Mouse (Mus musculus) adrenal gland, postnatal 14 days (tissue): ENCODE results near the gene Tbl1x. TPM values are rescaled to one million over a fixed set of nuclear protein-coding genes. Genes with fewer than 3 reads are reported as not detected.
A peak's percentile ranks its signal among the peaks of the same experiment; 100 is the strongest.
"Not testable (repeated sequence)": the region's sequence is repeated elsewhere in the genome, so short reads cannot be mapped to it uniquely, and the experiment has no call there.

Source experiments
- DNase-seq: peaks from one replicate; pipeline ENCODE4 v3.0.0; 2021; ENCODE audit warnings: mixed read lengths
- long read RNA-seq, 2 experiments: library from polyadenylated mRNA; stranded (forward); transcript quantifications; one replicate each; pipeline ENCODE4 v2.0.0; 2021
- total RNA-seq: library from RNA; stranded (reverse); gene quantifications from 2 replicates; pipeline ENCODE4 v1.2.3, GENCODE M21; 2021

Gene Tbl1x
- 64.3 and 65.5 TPM in 2 replicates for total RNA-seq
- long read RNA-seq, experiment 1, full-length matches to known transcripts: 13 of 29 reads
- long read RNA-seq, experiment 1, partial matches to known transcripts: 5 of 29 reads
- long read RNA-seq, experiment 1, other reads (novel, unspliced or antisense): 11 of 29 reads
- long read RNA-seq, experiment 2, full-length matches to known transcripts: 4 of 13 reads
- long read RNA-seq, experiment 2, partial matches to known transcripts: 4 of 13 reads
- long read RNA-seq, experiment 2, other reads (novel, unspliced or antisense): 5 of 13 reads

GRCm38 (mm10) chrX:77510371-77511300, at the start of gene Tbl1x:
Gene Tbl1x (plus strand): TSS chrX:77511013.
- peak; percentile 82 for DNase-seq

DNA sequence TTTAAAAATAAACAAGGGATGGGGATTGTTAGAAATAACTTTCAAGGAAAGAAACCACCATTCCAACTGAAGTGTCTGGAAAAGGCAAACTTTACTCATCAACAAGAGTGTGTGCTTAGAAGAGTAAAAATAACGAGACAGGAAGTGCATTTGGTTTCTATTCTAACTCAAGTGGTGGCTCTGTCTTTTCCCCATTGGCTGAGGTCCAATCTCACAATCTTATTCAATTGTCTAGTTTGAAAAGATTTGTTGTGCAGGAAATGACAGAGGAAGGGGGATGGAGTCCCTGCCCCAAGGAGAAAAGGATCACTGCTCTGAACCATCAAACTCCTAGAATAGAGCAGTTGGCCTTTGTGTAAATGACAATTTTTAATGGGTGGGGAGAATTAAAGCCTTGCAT, 41.6 kb upstream of the Tbl1x start:
- no peak for DNase-seq

DNA sequence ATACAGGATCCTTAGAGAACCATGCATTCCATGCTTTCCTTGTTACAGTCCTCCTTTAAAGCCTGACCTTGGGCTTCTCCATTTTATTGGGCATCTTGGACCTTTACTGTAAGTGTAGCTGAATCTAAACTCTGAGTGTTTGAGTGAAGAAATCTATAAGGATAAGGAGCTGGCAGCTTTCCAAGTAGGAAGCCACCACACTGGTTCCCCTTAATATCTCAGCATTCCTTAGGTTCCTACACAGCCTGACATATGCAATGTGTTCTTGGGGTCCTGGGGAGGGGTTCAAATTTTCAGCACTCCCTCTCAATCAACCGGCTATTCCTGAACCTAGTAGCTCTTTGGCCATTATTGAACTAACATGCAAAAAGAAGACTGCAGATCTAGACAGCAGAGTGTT, 38.0 kb upstream of the Tbl1x start:
- DNase-seq: no peak

GRCm38 (mm10) chrX:77473511-77473910, 37.3 kb upstream of the Tbl1x start:
- no peak for DNase-seq

DNA sequence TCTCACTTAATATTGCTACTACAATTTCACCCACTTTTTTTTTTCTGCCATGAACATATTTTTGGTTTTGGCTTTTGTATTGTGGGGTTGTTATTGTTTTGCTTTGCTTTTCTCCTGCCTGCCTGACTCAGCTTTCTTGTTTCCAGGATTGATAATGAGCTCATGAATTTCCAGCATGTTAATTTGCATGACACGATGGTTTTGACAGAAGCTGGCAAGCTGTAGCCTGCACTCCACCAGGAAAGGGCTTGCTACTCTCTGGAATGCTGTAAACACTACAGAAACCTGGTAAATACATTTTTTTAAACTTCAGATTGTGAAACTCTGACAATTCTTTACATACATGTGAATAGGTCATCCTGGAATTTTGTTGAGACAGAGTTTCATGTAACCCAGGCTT, 36.3 kb upstream of the Tbl1x start:
- no peak for DNase-seq

- no peak for DNase-seq
Measured at GRCm38 (mm10) chrX:77477526-77477925, 33.3 kb upstream of the Tbl1x start.

DNA sequence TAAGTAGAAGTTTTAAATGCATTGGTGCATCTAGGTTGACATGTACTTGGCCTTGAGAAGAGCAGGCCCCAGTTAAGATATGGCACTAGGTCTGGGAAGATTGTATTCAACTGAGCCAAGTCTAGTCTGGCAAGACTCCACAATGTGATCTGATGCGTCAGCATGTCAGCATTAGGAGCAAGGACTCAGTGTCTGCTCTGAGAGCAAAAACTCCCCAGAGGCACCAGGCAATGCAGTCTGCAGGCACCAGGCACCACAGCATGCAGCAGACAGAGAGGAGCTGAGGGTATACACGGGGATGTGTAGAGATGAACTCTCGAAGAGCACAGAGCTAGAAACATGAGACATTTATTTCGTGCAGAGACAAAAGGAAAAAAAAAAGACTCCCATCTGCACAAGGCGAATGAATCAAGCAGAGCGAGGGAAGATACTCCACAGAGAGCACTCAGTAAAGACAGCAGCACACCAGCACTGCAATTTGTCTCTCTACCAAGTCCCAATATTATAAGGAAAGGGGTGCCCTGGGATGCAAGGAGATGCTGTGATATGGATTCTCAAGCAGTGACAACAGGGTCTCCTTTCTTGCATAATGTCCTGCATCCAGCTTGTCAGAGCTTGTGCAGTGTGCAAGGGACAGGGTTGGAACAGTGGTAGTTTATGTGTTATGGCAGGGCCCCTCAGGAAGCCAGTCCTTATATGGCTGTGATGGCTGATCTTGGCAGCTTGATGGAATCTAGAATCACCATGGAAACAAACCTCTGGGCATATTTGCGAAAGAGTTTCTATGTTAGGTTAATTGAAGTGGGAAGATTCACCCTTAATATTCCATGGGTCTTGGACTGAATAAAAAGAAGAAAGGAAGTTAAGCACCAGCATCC, 22.7 kb upstream of the Tbl1x start:
- DNase-seq: peak; percentile 68

DNA sequence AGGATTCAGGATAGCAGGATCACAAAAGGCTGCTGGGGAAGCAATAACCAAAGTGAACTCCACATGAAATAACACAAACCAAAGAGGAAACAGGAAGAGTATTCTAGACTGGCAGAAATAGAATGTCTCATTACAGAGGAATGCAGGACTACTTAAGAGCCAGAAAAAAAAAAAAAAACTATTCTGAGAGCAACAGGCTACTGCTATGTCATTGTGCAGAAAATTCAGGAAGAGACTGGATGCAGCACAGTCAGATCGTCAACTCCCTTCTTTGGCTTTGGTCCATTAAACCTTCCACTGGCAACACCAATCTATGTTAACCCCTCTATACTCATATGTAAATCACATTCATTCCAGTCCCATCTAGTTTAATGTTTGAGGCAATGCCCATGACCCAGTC, 20.7 kb upstream of the Tbl1x start:
- DNase-seq: no peak

DNA sequence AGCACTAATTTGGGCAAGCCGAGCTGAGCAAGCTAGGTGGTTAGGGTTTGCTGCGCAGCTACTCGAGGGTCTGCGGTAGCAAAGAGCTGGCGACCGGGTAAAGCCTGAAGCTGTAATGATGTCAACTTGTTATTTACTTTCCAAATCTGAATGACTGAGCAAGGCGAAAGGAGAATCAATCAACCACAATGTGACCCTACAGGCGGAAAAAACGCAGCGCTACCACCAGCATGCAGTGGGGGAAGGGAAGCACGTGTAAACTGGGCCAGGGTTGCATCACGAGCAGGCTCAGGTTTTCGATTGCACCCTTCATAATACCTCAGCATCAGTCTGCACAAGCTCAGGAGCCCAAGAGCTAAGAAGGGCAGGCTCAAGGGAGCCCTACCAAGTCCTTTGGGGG, 1.7 kb upstream of the Tbl1x start:
- DNase-seq: peak; percentile 90

DNA sequence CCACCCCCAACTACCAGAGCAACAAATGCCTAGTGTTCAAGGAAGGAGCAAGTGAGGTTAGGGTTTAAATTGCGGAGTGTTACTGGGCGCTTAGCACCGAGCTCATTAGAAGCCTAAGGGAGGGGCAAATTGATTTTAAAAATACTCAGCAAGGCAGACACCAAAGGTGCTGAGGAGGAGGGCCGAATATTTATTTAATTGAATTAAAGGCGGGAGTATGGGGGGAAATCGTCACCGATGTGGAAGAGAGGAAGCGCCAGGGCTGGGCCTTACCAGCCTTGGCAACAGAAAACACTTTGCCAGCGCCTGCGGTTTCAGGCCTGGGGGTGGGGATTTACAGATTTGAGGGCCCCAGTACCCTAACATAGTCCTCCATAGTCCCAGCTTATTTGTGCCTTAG, 1.0 kb upstream of the Tbl1x start:
- DNase-seq: peak; percentile 30

DNA sequence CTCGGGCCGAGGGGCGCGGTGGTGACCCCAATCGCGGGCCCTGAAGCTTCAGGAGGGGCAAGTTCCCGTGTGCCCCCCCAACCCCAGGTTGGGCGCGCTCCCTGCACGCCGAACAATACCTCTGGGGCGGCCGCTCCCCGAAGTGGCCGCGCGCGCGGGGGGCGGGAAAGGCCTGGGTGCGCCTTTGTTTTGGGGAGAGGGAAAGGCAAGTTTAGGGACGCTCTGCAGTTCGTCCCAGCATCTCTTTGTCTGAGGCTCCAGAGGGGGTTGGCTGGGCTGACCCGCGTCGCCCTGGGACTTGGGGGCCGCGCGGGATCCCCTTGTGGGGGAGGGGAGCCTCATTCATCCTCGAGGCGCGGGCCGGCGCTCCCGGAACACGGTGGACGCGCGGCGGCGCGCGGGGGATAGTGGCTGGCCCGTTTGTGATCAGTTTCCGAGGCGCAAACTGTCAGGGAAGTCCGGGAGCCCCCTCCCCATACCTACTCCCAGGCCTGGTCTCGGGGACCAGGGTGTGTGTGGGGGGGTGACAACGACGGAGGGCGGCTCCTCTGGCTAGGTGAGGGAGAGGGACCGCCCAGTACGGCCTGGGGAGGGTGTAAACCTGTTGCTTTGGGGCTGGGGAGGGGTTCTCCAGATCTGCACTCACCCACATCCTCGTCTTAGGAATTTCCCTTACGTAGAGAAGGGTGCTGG, 634 bp downstream of the Tbl1x start:
- peak; percentile 42 for DNase-seq

- DNase-seq: no peak
Measured at GRCm38 (mm10) chrX:77511994-77512485, 1.2 kb downstream of the Tbl1x start.

DNA sequence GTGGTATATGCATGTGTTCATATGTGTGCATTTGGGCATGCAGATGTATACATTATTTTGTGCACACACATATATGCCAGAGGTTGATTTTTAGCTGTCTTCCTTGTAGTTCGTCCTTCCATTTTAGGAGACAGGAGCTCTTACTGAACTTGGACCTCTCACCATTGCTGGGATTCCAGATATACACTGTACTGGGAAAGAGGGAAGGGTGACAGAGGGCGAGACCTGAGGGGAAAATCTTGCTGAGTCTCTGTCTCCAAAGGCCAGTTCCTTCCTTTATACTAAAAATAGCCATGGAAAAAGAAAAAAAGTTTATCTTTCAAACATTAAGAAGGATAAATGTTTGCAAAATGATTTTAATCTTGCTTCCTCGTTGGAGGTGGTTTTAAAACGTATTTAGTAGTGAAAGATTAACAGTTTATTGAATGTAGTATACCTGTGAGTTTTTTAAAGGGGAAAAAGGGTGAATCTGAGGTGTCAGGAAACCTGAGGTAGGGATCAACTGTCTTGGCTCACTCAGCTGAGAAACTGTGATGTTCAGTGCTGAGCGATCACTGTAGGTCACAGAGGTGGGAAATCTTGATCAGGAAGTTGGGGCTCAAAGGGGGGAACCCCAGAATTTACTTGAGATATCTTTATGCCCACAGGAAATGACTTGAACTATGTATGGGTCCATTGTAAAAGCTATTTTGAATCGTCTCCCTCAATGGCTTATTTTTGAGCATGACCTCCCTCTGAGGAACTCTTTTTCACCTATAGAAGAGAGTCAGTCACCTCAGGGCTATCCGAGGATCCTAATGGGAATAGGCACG, 6.7 kb downstream of the Tbl1x start:
- DNase-seq: no peak

DNA sequence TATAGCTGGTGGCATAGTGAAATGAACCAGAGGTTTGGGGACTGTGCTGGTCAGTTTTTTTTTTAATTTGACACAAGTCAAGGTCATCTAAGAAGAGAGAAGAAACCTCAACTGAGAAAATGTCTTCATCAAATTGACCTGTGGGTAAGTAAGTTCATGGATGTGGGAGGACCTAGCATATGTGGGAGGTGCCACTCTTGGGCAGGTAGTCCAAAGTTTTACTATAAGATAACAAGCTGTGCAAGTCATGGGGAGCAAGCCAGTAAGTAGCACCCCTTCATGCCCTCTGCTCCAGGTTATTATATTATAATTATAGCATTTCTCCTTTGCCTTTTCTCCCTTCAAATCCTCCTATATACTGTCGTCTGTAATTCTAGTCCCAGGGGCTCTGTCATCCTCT, 8.1 kb downstream of the Tbl1x start:
- DNase-seq: no peak

DNA sequence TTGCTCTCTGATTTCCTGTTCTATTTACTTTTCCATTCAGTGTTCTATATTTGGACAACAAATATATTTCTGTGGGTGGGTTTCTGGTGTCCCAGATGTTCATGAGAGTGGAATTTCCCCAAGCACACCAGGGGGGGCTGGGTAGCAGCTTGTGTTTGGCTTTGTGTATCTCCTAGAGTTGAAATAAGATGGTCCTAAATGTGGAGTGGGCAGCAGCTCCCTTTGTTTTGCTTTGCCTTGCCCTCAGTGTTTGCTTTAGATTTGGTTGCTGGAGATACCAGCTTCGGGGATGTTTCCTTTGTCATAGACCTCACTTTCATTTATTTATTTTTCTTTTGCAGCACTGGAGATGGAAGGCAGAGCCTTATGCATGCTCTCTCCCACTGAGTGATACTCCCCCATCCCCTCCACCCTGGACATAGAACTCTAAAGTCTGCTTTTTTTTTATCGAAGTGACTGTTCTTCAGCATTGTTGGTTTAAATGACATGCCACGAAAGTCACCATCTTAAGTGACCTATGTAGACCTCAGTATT, 12.1 kb downstream of the Tbl1x start:
- no peak for DNase-seq

- DNase-seq: no peak
Measured at GRCm38 (mm10) chrX:77525179-77525578, 14.4 kb downstream of the Tbl1x start.

DNA sequence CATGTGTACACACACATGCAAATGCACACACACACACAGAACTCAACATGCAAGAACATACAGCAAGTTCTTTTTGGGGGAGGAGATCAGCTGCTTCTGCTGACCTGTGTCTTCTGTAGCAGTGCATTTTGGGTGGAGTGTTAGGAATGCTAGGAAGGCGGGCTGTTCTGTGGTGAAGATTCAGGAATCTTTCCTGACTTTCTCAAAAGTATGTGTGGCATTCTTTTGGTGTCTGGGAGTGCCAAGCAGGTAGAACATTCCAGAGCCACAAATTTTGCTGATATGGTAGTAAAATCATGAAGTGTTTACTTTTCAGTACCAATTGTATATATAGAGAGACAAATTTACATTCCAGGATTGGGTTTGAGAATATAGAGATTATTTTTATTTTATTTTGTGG, 17.6 kb downstream of the Tbl1x start:
- DNase-seq: no peak

DNA sequence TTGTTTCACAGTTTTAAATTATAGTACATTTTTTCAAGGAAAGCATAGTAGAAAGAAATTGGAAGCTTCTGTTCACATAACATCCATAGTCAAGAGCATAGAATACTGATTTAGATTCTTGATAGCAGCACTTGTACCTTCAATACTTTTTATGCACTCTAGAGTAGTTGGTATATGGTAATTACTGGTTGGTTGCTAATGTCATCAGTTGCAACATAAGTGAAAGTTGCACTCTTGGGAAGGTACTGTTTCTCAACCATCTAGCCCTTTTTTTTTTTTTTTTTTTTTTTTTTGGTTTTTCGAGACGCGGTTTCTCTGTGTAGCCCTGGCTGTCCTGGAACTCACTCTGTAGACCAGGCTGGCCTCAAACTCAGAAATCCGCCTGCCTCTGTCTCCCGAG, 20.2 kb downstream of the Tbl1x start:
- no peak for DNase-seq

GRCm38 (mm10) chrX:77533922-77534321, 23.1 kb downstream of the Tbl1x start:
- peak; percentile 31 for DNase-seq

GRCm38 (mm10) chrX:77539770-77540169, 29.0 kb downstream of the Tbl1x start:
- DNase-seq: not testable (repeated sequence)

- no peak for DNase-seq
Measured at GRCm38 (mm10) chrX:77544003-77544402, 33.2 kb downstream of the Tbl1x start.
